Mouse (Mus musculus): ENCODE results near the gene Ercc4. TPM values are rescaled to one million over a fixed set of nuclear protein-coding genes. Genes with fewer than 3 reads are reported as not detected.

The Ercc4 gene
- polyA plus RNA-seq, 1 experiment from 2014 or later = 16.2 TPM

GRCm38 (mm10) chr16:13141220-13141619, 31.7 kb downstream of the Ercc4 start:
- Histone ChIP-seq H3K36me3 (ENCODE audit: control insufficient read depth, insufficient read depth, low read length) (peaks cover 7% of the 10 kb centered on the region), H3K27ac (ENCODE audit: low read length) (no peak overlapping the region), H3K4me2 (replicated peaks; ENCODE audit: low read depth, low read length) (no peak overlapping the region), H3K9me3 (ENCODE audit: control insufficient read depth, low read depth, low read length) (no peaks in the 10 kb centered on the region), H3K4me3 (ENCODE audit: low read depth, low read length) (no peak overlapping the region), H3K27me3 (ENCODE audit: control insufficient read depth, insufficient read depth, low read length) (no peaks in the 10 kb centered on the region), H3K4me1 (ENCODE audit: control insufficient read depth, insufficient read depth, low read length) (no peaks in the 10 kb centered on the region), H3K9ac (replicated peaks; ENCODE audit: low read depth, low read length) (no peak overlapping the region)
- no peak for ATAC-seq (ENCODE audit: insufficient number of reproducible peaks, insufficient read depth, low FRiP score, low read depth)
- WGBS = 87% methylated on average over 6 of the region's 6 CpGs

- Histone ChIP-seq H3K4me2 (replicated peaks; ENCODE audit: low read depth, low read length) (no peak overlapping the region), H3K4me3 (ENCODE audit: low read depth, low read length) (no peak overlapping the region), H3K36me3 (ENCODE audit: control insufficient read depth, insufficient read depth, low read length) (peaks cover 19% of the 10 kb centered on the region), H3K27ac (ENCODE audit: low read length) (no peak overlapping the region), H3K9ac (replicated peaks; ENCODE audit: low read depth, low read length) (no peak overlapping the region), H3K4me1 (ENCODE audit: control insufficient read depth, insufficient read depth, low read length) (no peaks in the 10 kb centered on the region), H3K9me3 (ENCODE audit: control insufficient read depth, low read depth, low read length) (no peaks in the 10 kb centered on the region), H3K27me3 (ENCODE audit: control insufficient read depth, insufficient read depth, low read length) (no peaks in the 10 kb centered on the region)
- 85% methylated on average over 7 of the region's 7 CpGs for WGBS
- ATAC-seq (ENCODE audit: insufficient number of reproducible peaks, insufficient read depth, low FRiP score, low read depth) = no peak
Measured at GRCm38 (mm10) chr16:13143932-13144331, 34.4 kb downstream of the Ercc4 start.

- Histone ChIP-seq H3K27ac (ENCODE audit: low read length) (no peak overlapping the region), H3K27me3 (ENCODE audit: control insufficient read depth, insufficient read depth, low read length) (no peaks in the 10 kb centered on the region), H3K36me3 (ENCODE audit: control insufficient read depth, insufficient read depth, low read length) (peaks cover 19% of the 10 kb centered on the region), H3K4me2 (replicated peaks; ENCODE audit: low read depth, low read length) (no peak overlapping the region), H3K4me1 (ENCODE audit: control insufficient read depth, insufficient read depth, low read length) (no peaks in the 10 kb centered on the region), H3K4me3 (ENCODE audit: low read depth, low read length) (no peak overlapping the region), H3K9ac (replicated peaks; ENCODE audit: low read depth, low read length) (no peak overlapping the region), H3K9me3 (ENCODE audit: control insufficient read depth, low read depth, low read length) (no peaks in the 10 kb centered on the region)
- no peak for ATAC-seq (ENCODE audit: insufficient number of reproducible peaks, insufficient read depth, low FRiP score, low read depth)
- 91% methylated on average over 10 of the region's 10 CpGs for WGBS
Measured at GRCm38 (mm10) chr16:13144682-13145410, 35.4 kb downstream of the Ercc4 start.

GRCm38 (mm10) chr16:13146231-13146630, 36.7 kb downstream of the Ercc4 start:
- Histone ChIP-seq H3K36me3 (ENCODE audit: control insufficient read depth, insufficient read depth, low read length) (peaks cover 16% of the 10 kb centered on the region), H3K4me2 (replicated peaks; ENCODE audit: low read depth, low read length) (no peak overlapping the region), H3K4me3 (ENCODE audit: low read depth, low read length) (no peak overlapping the region), H3K9ac (replicated peaks; ENCODE audit: low read depth, low read length) (no peak overlapping the region), H3K27ac (ENCODE audit: low read length) (no peak overlapping the region), H3K4me1 (ENCODE audit: control insufficient read depth, insufficient read depth, low read length) (no peaks in the 10 kb centered on the region), H3K9me3 (ENCODE audit: control insufficient read depth, low read depth, low read length) (no peaks in the 10 kb centered on the region), H3K27me3 (ENCODE audit: control insufficient read depth, insufficient read depth, low read length) (no peaks in the 10 kb centered on the region)
- 83% methylated on average over 4 of the region's 4 CpGs for WGBS
- ATAC-seq (ENCODE audit: insufficient number of reproducible peaks, insufficient read depth, low FRiP score, low read depth) = no peak

GRCm38 (mm10) chr16:13147810-13148555, 38.5 kb downstream of the Ercc4 start:
- peaks cover 14% of the 10 kb centered on the region for H3K36me3 ChIP-seq (ENCODE audit: control insufficient read depth, insufficient read depth, low read length)
- H3K27me3 ChIP-seq (ENCODE audit: control insufficient read depth, insufficient read depth, low read length) = no peaks in the 10 kb centered on the region
- no peak overlapping the region for H3K4me3 ChIP-seq (ENCODE audit: low read depth, low read length)
- no peak overlapping the region for H3K9ac ChIP-seq (replicated peaks; ENCODE audit: low read depth, low read length)
- ATAC-seq (ENCODE audit: insufficient number of reproducible peaks, insufficient read depth, low FRiP score, low read depth) = no peak
- WGBS = 87% methylated on average over 19 of the region's 19 CpGs
- no peaks in the 10 kb centered on the region for H3K4me1 ChIP-seq (ENCODE audit: control insufficient read depth, insufficient read depth, low read length)
- H3K27ac ChIP-seq (ENCODE audit: low read length) = no peak overlapping the region
- H3K9me3 ChIP-seq (ENCODE audit: control insufficient read depth, low read depth, low read length) = no peaks in the 10 kb centered on the region
- no peak overlapping the region for H3K4me2 ChIP-seq (replicated peaks; ENCODE audit: low read depth, low read length)

GRCm38 (mm10) chr16:13149950-13150349, 40.5 kb downstream of the Ercc4 start:
- 89% methylated on average over 8 of the region's 8 CpGs for WGBS
- Histone ChIP-seq H3K27ac (ENCODE audit: low read length) (no peak overlapping the region), H3K9me3 (ENCODE audit: control insufficient read depth, low read depth, low read length) (no peaks in the 10 kb centered on the region), H3K27me3 (ENCODE audit: control insufficient read depth, insufficient read depth, low read length) (no peaks in the 10 kb centered on the region), H3K4me3 (ENCODE audit: low read depth, low read length) (no peak overlapping the region), H3K9ac (replicated peaks; ENCODE audit: low read depth, low read length) (no peak overlapping the region), H3K4me1 (ENCODE audit: control insufficient read depth, insufficient read depth, low read length) (no peaks in the 10 kb centered on the region), H3K36me3 (ENCODE audit: control insufficient read depth, insufficient read depth, low read length) (peaks cover 14% of the 10 kb centered on the region), H3K4me2 (replicated peaks; ENCODE audit: low read depth, low read length) (no peak overlapping the region)
- no peak for ATAC-seq (ENCODE audit: insufficient number of reproducible peaks, insufficient read depth, low FRiP score, low read depth)

- H3K9ac ChIP-seq (replicated peaks; ENCODE audit: low read depth, low read length) = no peak overlapping the region
- H3K4me1 ChIP-seq (ENCODE audit: control insufficient read depth, insufficient read depth, low read length) = no peaks in the 10 kb centered on the region
- H3K36me3 ChIP-seq (ENCODE audit: control insufficient read depth, insufficient read depth, low read length) = peaks cover 14% of the 10 kb centered on the region
- H3K27ac ChIP-seq (ENCODE audit: low read length) = no peak overlapping the region
- no peak for ATAC-seq (ENCODE audit: insufficient number of reproducible peaks, insufficient read depth, low FRiP score, low read depth)
- no peaks in the 10 kb centered on the region for H3K9me3 ChIP-seq (ENCODE audit: control insufficient read depth, low read depth, low read length)
- no peak overlapping the region for H3K4me2 ChIP-seq (replicated peaks; ENCODE audit: low read depth, low read length)
- H3K4me3 ChIP-seq (ENCODE audit: low read depth, low read length) = no peak overlapping the region
- no peaks in the 10 kb centered on the region for H3K27me3 ChIP-seq (ENCODE audit: control insufficient read depth, insufficient read depth, low read length)
- 82% methylated on average over 6 of the region's 6 CpGs for WGBS
Measured at GRCm38 (mm10) chr16:13150790-13151189, 41.3 kb downstream of the Ercc4 start.

GRCm38 (mm10) chr16:13152475-13152874, 43.0 kb downstream of the Ercc4 start:
- no peak for ATAC-seq (ENCODE audit: insufficient number of reproducible peaks, insufficient read depth, low FRiP score, low read depth)
- no peak overlapping the region for H3K27ac ChIP-seq (ENCODE audit: low read length)
- H3K9me3 ChIP-seq (ENCODE audit: control insufficient read depth, low read depth, low read length) = no peaks in the 10 kb centered on the region
- H3K4me2 ChIP-seq (replicated peaks; ENCODE audit: low read depth, low read length) = no peak overlapping the region
- 79% methylated on average over 5 of the region's 5 CpGs for WGBS
- no peaks in the 10 kb centered on the region for H3K27me3 ChIP-seq (ENCODE audit: control insufficient read depth, insufficient read depth, low read length)
- no peak overlapping the region for H3K4me3 ChIP-seq (ENCODE audit: low read depth, low read length)
- H3K4me1 ChIP-seq (ENCODE audit: control insufficient read depth, insufficient read depth, low read length) = no peaks in the 10 kb centered on the region
- peaks cover 7% of the 10 kb centered on the region for H3K36me3 ChIP-seq (ENCODE audit: control insufficient read depth, insufficient read depth, low read length)
- H3K9ac ChIP-seq (replicated peaks; ENCODE audit: low read depth, low read length) = no peak overlapping the region

Data from stomach, embryonic 14.5 days (tissue).